Mouse (Mus musculus): ENCODE measurements around the gene B3galt4. TPM values are rescaled to one million over a fixed set of nuclear protein-coding genes. Genes with fewer than 3 reads are reported as not detected.
"Not testable (repeated sequence)": the region's sequence is repeated elsewhere in the genome, so short reads cannot be mapped to it uniquely, and the experiment has no call there.

B3galt4 gene
- total RNA-seq, 2 experiments from 2014 or later: 2.7 to 3.7 TPM

- no peak for DNase-seq
- intact Hi-C loops (cut with DNase I): no loop called here
These were observed 40.1 kb downstream of the B3galt4 start for GRCm38 (mm10) chr17:33911052-33911812.

DNA sequence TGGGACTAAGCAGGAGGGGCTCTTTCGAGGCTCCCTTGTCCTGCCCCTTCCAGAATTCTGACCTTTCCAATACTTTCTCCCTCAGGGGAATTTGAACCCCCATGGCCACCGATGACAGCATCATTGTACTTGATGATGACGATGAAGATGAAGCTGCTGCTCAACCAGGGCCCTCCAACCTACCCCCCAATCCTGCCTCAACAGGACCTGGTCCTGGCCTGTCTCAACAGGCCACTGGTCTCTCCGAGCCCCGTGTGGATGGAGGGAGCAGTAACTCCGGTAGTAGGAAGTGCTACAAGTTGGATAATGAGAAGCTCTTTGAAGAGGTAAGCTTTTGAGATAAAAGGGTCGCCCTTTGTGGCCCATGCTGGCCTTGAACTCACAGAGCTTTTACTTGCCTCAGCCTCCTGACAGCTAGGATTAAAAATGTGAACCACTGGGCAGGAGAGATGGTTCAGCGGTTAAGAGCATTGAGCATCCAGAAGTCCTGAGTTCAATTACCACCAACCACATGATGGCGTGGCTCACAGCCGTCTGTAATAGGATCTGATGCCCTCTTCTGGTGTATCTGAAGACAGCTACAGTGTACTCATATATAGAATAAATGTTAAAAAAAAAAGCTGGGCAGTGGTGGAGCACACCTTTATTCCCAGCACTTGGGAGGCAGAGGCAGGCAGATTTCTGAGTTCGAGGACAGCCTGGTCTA, 40.8 kb downstream of the B3galt4 start:
- DNase-seq: no peak
- intact Hi-C loops (cut with DNase I): no loop called here

- intact Hi-C loops (cut with DNase I): no loop called here
- DNase-seq: peak; percentile 65 to 66
These were observed 41.4 kb downstream of the B3galt4 start for GRCm38 (mm10) chr17:33909869-33910250.

GRCm38 (mm10) chr17:33909077-33909868, 42.0 kb downstream of the B3galt4 start, which contains the start of gene Daxx:
Gene Daxx (plus strand): TSS chr17:33909414.
- DNase-seq: peak; percentile 99
- intact Hi-C loops (cut with DNase I): no loop called here

DNA sequence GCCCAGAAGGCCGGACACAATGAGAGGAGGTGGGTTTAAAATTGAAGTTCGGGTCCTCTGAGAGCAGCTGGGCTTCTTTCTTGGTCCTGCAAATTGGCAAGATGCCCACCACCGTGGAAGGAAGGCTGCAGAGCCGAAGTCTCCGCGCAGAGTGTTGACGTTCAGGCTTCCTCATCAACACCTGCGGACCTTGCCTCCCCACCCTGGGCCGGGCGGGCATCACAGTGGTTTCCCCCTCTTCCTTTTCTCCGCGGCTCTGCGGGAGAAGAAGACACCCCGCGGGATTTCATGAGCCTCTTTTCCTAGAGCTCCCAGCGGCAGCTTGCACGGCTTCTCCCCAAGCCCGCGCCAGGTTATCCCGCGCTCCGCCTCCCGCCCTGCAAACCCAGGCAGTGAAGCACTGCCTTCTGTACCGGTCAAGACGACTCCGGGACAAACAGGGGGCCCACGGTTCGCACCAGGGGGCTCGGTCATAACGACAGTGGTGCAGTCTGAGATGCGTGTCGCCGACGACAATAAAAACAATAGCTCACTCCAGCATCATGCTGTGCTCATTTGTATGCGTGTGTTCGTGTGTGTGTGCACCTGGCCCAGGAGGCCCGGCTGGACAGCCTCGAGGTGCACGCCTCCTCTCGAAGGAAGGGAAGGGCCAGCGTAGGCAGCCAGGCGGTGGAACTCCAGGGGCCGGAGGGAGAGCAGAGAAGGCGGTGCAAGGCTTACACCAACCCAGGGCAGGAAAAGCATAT, 42.8 kb downstream of the B3galt4 start:
- peak; percentile 50 to 56 for DNase-seq
- intact Hi-C loops (cut with DNase I): no loop called here

GRCm38 (mm10) chr17:33904835-33905234, 46.5 kb downstream of the B3galt4 start, which contains the start of gene Platr17:
Gene Platr17 (plus strand): TSS chr17:33905135.
- intact Hi-C loops (cut with DNase I): not testable (repeated sequence)

DNA sequence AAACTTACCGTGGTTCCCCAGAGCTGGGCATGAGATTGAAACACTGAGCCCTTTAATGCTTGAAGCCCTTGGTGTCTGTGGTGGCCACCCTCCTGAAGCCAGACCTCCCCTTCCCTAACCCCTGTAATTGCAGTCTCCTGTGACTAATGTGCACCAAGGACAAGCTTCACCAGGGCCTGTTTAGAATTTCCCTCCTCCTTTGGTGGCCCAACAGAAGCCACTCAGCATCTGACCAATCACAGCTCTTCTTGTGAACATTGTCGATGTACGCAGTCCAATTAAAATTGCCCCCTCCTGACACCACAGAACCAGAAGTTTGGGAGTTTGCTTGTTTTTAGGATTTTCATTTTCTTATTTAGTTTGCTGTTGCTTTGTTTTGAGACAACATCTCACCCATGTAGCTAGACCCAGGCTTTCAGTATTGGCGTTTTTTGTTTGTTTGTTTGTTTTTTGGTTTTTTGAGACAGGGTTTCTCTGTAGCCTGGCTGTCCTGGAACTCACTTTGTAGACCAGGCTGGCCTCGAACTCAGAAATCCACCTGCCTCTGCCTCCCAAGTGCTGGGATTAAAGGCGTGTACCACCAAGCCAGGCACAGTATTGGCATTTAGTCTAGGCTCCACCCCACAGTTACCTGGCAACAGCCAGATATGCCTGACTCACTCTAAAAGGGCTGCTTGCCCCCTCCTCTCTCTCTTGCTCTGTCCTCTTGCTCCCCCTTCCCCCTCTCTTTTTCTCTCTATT, 47.2 kb downstream of the B3galt4 start:
- DNase-seq; intact Hi-C loops (cut with DNase I): not testable (repeated sequence)

More at GRCm38 (mm10) chr17:33904835-33905234, 46.5 kb downstream of the B3galt4 start, which contains the start of gene Platr17:
- not testable (repeated sequence) for DNase-seq

- intact Hi-C loops (cut with DNase I): no loop called here
- DNase-seq: no peak
These were observed 48.8 kb downstream of the B3galt4 start for GRCm38 (mm10) chr17:33902491-33902890.

DNA sequence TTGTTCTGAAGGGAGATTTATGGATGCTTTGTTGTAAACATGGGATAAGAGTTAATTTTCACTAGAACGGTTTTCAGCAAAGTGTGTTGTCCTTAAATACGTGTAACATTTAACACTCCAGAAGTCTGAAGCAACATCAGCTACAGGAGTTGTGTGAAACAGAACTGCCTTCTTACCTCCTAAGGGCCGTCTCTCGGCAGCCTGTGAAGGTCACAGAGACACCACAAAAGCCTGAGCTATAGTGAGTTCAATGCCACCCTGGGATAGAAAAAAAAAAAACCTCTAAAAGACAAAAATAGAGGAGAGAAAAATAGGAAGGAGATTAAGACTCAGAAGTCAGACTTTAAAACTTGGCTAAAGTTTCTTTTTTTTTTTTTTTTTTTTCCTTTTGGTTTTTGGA, 49.2 kb downstream of the B3galt4 start:
- no peak for DNase-seq
- intact Hi-C loops (cut with DNase I): no loop called here

GRCm38 (mm10) chr17:33901653-33902052, 49.6 kb downstream of the B3galt4 start:
- intact Hi-C loops (cut with DNase I): no loop called here
- no peak for DNase-seq

DNA sequence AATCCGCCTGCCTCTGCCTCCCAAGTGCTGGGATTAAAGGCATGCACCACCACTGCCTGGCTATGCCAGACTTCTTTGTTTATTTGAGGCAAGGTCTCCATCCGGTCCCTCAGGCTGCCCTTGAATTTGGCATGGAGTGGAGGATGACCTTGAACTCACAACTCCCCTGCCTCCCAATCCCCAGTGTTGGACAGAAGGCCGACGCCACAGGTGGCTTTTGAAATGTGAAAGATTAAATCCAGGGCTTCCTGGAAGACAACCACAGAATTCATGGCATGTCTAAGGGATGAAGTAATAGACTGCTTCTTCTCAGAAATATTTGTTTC, 50.3 kb downstream of the B3galt4 start:
- DNase-seq: no peak
- intact Hi-C loops (cut with DNase I): no loop called here

DNA sequence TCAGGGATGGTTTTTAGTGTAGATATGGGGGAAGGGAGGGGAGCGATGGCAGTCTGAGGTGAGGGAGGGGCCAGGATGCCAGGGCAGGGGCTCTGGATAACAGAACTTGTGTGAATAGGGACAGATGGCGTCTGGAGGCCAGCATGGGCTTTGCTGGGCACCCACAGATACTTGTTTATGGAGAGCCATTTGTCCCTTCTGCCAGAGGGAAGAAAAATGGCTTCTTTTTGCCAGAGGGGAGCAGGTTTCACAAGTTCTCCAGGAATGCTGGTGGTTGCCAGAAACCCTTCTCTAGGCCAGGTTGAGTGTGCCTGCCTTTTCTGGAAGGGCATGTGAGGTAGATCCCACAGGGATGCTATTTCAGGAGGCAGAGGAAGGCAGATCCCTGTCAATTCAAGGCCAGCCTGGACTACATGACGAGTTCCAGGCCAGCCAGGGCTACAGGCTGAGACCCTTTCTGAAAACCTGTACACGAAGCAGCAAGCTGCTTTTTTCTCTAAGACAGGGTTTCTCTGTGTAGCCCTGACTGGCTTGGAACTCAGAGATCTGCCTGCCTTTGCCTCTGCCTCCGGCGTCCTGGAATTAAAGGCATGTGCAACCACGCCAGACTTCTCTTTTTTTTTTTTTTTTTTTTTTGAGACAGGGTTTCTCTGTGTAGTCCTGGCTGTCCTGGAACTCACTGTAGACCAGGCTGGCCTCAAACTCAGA, 50.9 kb downstream of the B3galt4 start:
- no peak for DNase-seq
- intact Hi-C loops (cut with DNase I): no loop called here

Other genes starting within 250 kb of the B3galt4 start
- 100 to 1,000 TPM; 120 to 121 TPM for gene March2, start 232.8 kb downstream of the B3galt4 start, total RNA-seq (2021)
- gene Rab11b, start 191.0 kb downstream of the B3galt4 start, total RNA-seq (2021): 100 to 1,000 TPM; 343 to 349 TPM
- gene Angptl4, start 169.7 kb downstream of the B3galt4 start, total RNA-seq (2021): 100 to 1,000 TPM in 1 of 2 experiments, 10 to 100 TPM in 1; 34.9 to 119 TPM
- 10 to 100 TPM; 78.7 to 84.2 TPM for gene Kank3, start 141.0 kb downstream of the B3galt4 start, total RNA-seq (2021)
- 1,000 to 10,000 TPM; 1,002 to 1,034 TPM for gene Rps28, start 126.9 kb downstream of the B3galt4 start, total RNA-seq (2021)
- gene Ndufa7, start 126.9 kb downstream of the B3galt4 start, total RNA-seq (2021): 100 to 1,000 TPM; 499 to 513 TPM
- 10 to 100 TPM; 19.7 to 22.9 TPM for gene Cd320, start 108.4 kb downstream of the B3galt4 start, total RNA-seq (2021)
- not detected for gene Gm7029, start 77.7 kb downstream of the B3galt4 start, total RNA-seq (2021)
- 10 to 100 TPM; 12.6 to 13.8 TPM for gene Kifc1, start 60.8 kb downstream of the B3galt4 start, total RNA-seq (2021)
- gene Platr17, start 46.4 kb downstream of the B3galt4 start, total RNA-seq (2021): not detected
- gene Daxx, start 42.1 kb downstream of the B3galt4 start, total RNA-seq (2021): 10 to 100 TPM; 16.9 to 18.3 TPM
- gene Tapbp, start 35.6 kb downstream of the B3galt4 start, total RNA-seq (2021): 10 to 100 TPM; 85.4 to 98.6 TPM
- 10 to 100 TPM; 29.4 to 33.0 TPM for gene Zbtb22, start 35.6 kb downstream of the B3galt4 start, total RNA-seq (2021)
- gene Rgl2, start 21.9 kb downstream of the B3galt4 start, total RNA-seq (2021): 10 to 100 TPM; 54.8 to 57.9 TPM
- gene Pfdn6, start 11.1 kb downstream of the B3galt4 start, total RNA-seq (2021): 10 to 100 TPM; 70.8 to 78.9 TPM
- 10 to 100 TPM; 12.4 to 12.6 TPM for gene Wdr46, start 10.8 kb downstream of the B3galt4 start, total RNA-seq (2021)
- 10 to 100 TPM; 36.3 to 36.8 TPM for gene Vps52, start 4.3 kb upstream of the B3galt4 start, total RNA-seq (2021)
- 100 to 1,000 TPM; 566 to 572 TPM for gene Rps18, start 4.5 kb upstream of the B3galt4 start, total RNA-seq (2021)
- gene H2-K1, start 48.9 kb upstream of the B3galt4 start, total RNA-seq (2021): 10 to 100 TPM; 54.8 to 56.2 TPM
- 10 to 100 TPM; 16.5 to 17.6 TPM for gene Ring1, start 73.2 kb upstream of the B3galt4 start, total RNA-seq (2021)
- 10 to 100 TPM; 80.8 to 88.1 TPM for gene H2-Ke6, start 76.6 kb upstream of the B3galt4 start, total RNA-seq (2021)
- 10 to 100 TPM; 81.7 to 84.4 TPM for gene Slc39a7, start 80.2 kb upstream of the B3galt4 start, total RNA-seq (2021)
- gene Rxrb, start 80.3 kb upstream of the B3galt4 start, total RNA-seq (2021): 10 to 100 TPM; 45.4 to 46.7 TPM
- 1 to 10 TPM; 1.5 to 1.8 TPM for gene Col11a2, start 87.9 kb upstream of the B3galt4 start, total RNA-seq (2021)
- under 1 TPM in 1 of 2 experiments, not detected in 1; 0.31 TPM for gene H2-Oa, start 140.9 kb upstream of the B3galt4 start, total RNA-seq (2021)
- gene H2-DMa, start 168.1 kb upstream of the B3galt4 start, total RNA-seq (2021): 1 to 10 TPM; 4.1 to 4.5 TPM
- gene Brd2, start 171.1 kb upstream of the B3galt4 start, total RNA-seq (2021): 100 to 1,000 TPM; 113 to 119 TPM
- 1 to 10 TPM in 1 of 2 experiments, under 1 TPM in 1; 0.98 to 1.1 TPM for gene H2-DMb2, start 191.8 kb upstream of the B3galt4 start, total RNA-seq (2021)
- under 1 TPM; 0.72 to 0.89 TPM for gene H2-DMb1, start 201.6 kb upstream of the B3galt4 start, total RNA-seq (2021)
- gene Tap1, start 236.1 kb upstream of the B3galt4 start, total RNA-seq (2021): 1 to 10 TPM; 6.7 to 7.0 TPM
- 1 to 10 TPM; 3.2 to 4.6 TPM for gene Psmb9, start 236.3 kb upstream of the B3galt4 start, total RNA-seq (2021)
- gene Psmb8, start 246.2 kb upstream of the B3galt4 start, total RNA-seq (2021): 10 to 100 TPM; 10.3 to 10.7 TPM

All from heart, postnatal 10 days (tissue).